Mouse (Mus musculus) liver, embryonic 16.5 days (tissue): ENCODE measurements around the gene Foxr2. TPM values are rescaled to one million over a fixed set of nuclear protein-coding genes. Genes with fewer than 3 reads are reported as not detected.

Experiments
- polyA plus RNA-seq: library from polyadenylated mRNA; unstranded; fragments of >200 nt; fragmentation: Nextera tagmentation; extraction: Ambion mirVana; gene quantifications from 2 replicates; pipeline ENCODE4 v1.2.1, GENCODE M21; 2015

The Foxr2 gene
- polyA plus RNA-seq, 1 experiment from 2014 or later: not detected

Other genes with a start within 250 kb of the Foxr2 start
- 0.14 TPM in 2 replicates for gene Usp51, start 112.3 kb upstream of the Foxr2 start, polyA plus RNA-seq
- gene Mageh1, start 81.2 kb upstream of the Foxr2 start, polyA plus RNA-seq: 6.0 and 6.6 TPM in 2 replicates
- gene Rragb, start 21.2 kb downstream of the Foxr2 start, polyA plus RNA-seq: 0.28 and 0.36 TPM in 2 replicates
- 0.09 and 0.16 TPM in 2 replicates for gene Klf8, start 118.7 kb downstream of the Foxr2 start, polyA plus RNA-seq